ENCODE assay signal across 8 mouse cellular contexts in genomic region chr7:101302691-101303090, GRCm38 (mm10). TPM values are rescaled to one million over a fixed set of nuclear protein-coding genes. Genes with fewer than 3 reads are reported as not detected.
DNase-seq lines count a peak whose midpoint lies in the region; ATAC-seq and TF ChIP-seq lines count a peak whose summit lies in the region.

No protein-coding gene starts in this region.

- 0 out of 2 replicates have a peak overlapping the region, but pooled peaks have one; percentile 70 for H3K27ac ChIP-seq in kidney, embryonic 15.5 days
- H3K27ac ChIP-seq in embryonic facial prominence, embryonic 11.5 days (replicated peaks; ENCODE audit: low read depth, low read length) = no peak overlapping the region
- H3K27ac ChIP-seq in hindbrain, postnatal 0 days = peak overlapping the region; percentile 69; the same call in 1 of the 2 replicates
- no peak overlapping the region for H3K27ac ChIP-seq in midbrain, postnatal 0 days (ENCODE audit: low read depth, low read length)

- H3K27me3 ChIP-seq in kidney, embryonic 15.5 days = peaks cover 22% of the 10 kb centered on the region
- peaks cover 8% of the 10 kb centered on the region; the same call in 1 of the 2 replicates for H3K27me3 ChIP-seq in embryonic facial prominence, embryonic 11.5 days (ENCODE audit: control insufficient read depth, insufficient read depth, low read length)
- no peaks in the 10 kb centered on the region for H3K27me3 ChIP-seq in hindbrain, postnatal 0 days (ENCODE audit: insufficient read depth, low read length)
- H3K27me3 ChIP-seq in midbrain, postnatal 0 days (ENCODE audit: insufficient read depth, low read length) = peaks cover 3% of the 10 kb centered on the region; the same call in 1 of the 2 replicates

- peak overlapping the region; percentile 64 for H3K4me3 ChIP-seq in kidney, embryonic 15.5 days (replicated peaks)
- H3K4me3 ChIP-seq in embryonic facial prominence, embryonic 11.5 days (ENCODE audit: low read depth, low read length) = peak overlapping the region; percentile 66; the same call in 1 of the 2 replicates
- H3K4me3 ChIP-seq in hindbrain, postnatal 0 days (ENCODE audit: low read length) = peak overlapping the region; percentile 73
- peak overlapping the region; percentile 55 for H3K4me3 ChIP-seq in midbrain, postnatal 0 days (ENCODE audit: low read depth, low read length)

- no peak for ATAC-seq in kidney, embryonic 15.5 days (replicated peaks; ENCODE audit: low FRiP score)
- ATAC-seq in embryonic facial prominence, embryonic 11.5 days (replicated peaks; ENCODE audit: insufficient number of reproducible peaks, low FRiP score, low TSS enrichment, low read depth) = no peak
- ATAC-seq in hindbrain, postnatal 0 days = no peak
- no peak for ATAC-seq in midbrain, postnatal 0 days (ENCODE audit: low FRiP score)

- no peak for TF ChIP-seq CTCF in hindbrain, postnatal 0 days (IDR thresholded peaks at IDR 0.05; ENCODE audit: low read depth)
- TF ChIP-seq CTCF in midbrain, postnatal 0 days (IDR thresholded peaks at IDR 0.05) = no peak

- no peaks in the 10 kb centered on the region for H3K9me3 ChIP-seq in kidney, embryonic 15.5 days (replicated peaks)
- H3K9me3 ChIP-seq in embryonic facial prominence, embryonic 11.5 days (replicated peaks; ENCODE audit: control insufficient read depth, low read length) = no peaks in the 10 kb centered on the region
- no peaks in the 10 kb centered on the region for H3K9me3 ChIP-seq in hindbrain, postnatal 0 days (ENCODE audit: low read length)
- no peaks in the 10 kb centered on the region for H3K9me3 ChIP-seq in midbrain, postnatal 0 days (ENCODE audit: low read length)

- H3K36me3 ChIP-seq in kidney, embryonic 15.5 days = no peaks in the 10 kb centered on the region
- H3K36me3 ChIP-seq in embryonic facial prominence, embryonic 11.5 days (replicated peaks; ENCODE audit: control insufficient read depth, insufficient read depth, low read depth, low read length) = no peaks in the 10 kb centered on the region
- H3K36me3 ChIP-seq in hindbrain, postnatal 0 days (ENCODE audit: insufficient read depth, low read length) = no peaks in the 10 kb centered on the region
- H3K36me3 ChIP-seq in midbrain, postnatal 0 days (ENCODE audit: insufficient read depth, low read length) = no peaks in the 10 kb centered on the region

- H3K4me2 ChIP-seq in kidney, embryonic 15.5 days = peak overlapping the region; percentile 86
- peak overlapping the region; percentile 84 for H3K4me2 ChIP-seq in embryonic facial prominence, embryonic 11.5 days (ENCODE audit: low read depth, low read length)
- H3K4me2 ChIP-seq in hindbrain, postnatal 0 days (ENCODE audit: low read depth, low read length) = peak overlapping the region; percentile 82
- peak overlapping the region; percentile 92 for H3K4me2 ChIP-seq in midbrain, postnatal 0 days (ENCODE audit: low read depth, low read length, poor library complexity, severe bottlenecking)

- DNase-seq in kidney, postnatal 25 days = no peak
- DNase-seq in embryonic facial prominence, embryonic 11.5 days (ENCODE audit: low spot score) = no peak
- no peak for DNase-seq in hindbrain, postnatal 0 days (ENCODE audit: low spot score)
- no peak for DNase-seq in midbrain, postnatal 0 days (ENCODE audit: low spot score)
- no peak for DNase-seq in cerebellum, postnatal 10 days
- no peak for DNase-seq in adrenal gland, postnatal 36 days
- DNase-seq in adrenal gland, adult 8-10 months = no peak

- peak overlapping the region; percentile 50; the same call in 1 of the 2 replicates for H3K9ac ChIP-seq in kidney, embryonic 15.5 days
- no peak overlapping the region for H3K9ac ChIP-seq in embryonic facial prominence, embryonic 11.5 days (replicated peaks; ENCODE audit: low read length)
- H3K9ac ChIP-seq in hindbrain, postnatal 0 days (replicated peaks; ENCODE audit: low read length) = peak overlapping the region; percentile 60
- peak overlapping the region; percentile 57; the same call in 1 of the 2 replicates for H3K9ac ChIP-seq in midbrain, postnatal 0 days (replicated peaks; ENCODE audit: low read length, poor library complexity, severe bottlenecking)

- WGBS in kidney, embryonic 15.5 days = 26% methylated on average over 7 of the region's 7 CpGs
- 23% methylated on average over 7 of the region's 7 CpGs for WGBS in embryonic facial prominence, embryonic 11.5 days
- WGBS in hindbrain, postnatal 0 days = 23% methylated on average over 7 of the region's 7 CpGs
- whole genome bisulfite sequencing in midbrain, postnatal 0 days = 22% methylated on average over 7 of the region's 7 CpGs

- peaks cover 23% of the 10 kb centered on the region for H3K4me1 ChIP-seq in kidney, embryonic 15.5 days
- H3K4me1 ChIP-seq in embryonic facial prominence, embryonic 11.5 days (ENCODE audit: control insufficient read depth, insufficient read depth, low read length) = no peaks in the 10 kb centered on the region; the same call in 1 of the 2 replicates
- no peaks in the 10 kb centered on the region for H3K4me1 ChIP-seq in hindbrain, postnatal 0 days (ENCODE audit: insufficient read depth, low read length)
- 0 out of 2 replicates have a peak, but pooled peaks cover 4% of the 10 kb centered on the region for H3K4me1 ChIP-seq in midbrain, postnatal 0 days (ENCODE audit: insufficient read depth, low read length)

RNA-seq across cellular contexts. Expression of gene Atg16l2, which starts 0.6 kb away (rescaled TPM):
- polyA plus RNA-seq in kidney, embryonic 15.5 days (2015; fragmentation: Nextera tagmentation; extraction: Ambion mirVana) = 17.4 and 18.5 TPM in 2 replicates
- 7.2 and 7.3 TPM in 2 replicates for polyA plus RNA-seq in embryonic facial prominence, embryonic 11.5 days (2014; fragmentation: Nextera tagmentation; extraction: Ambion mirVana)
- total RNA-seq in hindbrain, postnatal 0 days (2014; rRNA removed) = 16.9 and 49.3 TPM in 2 replicates
- polyA plus RNA-seq in hindbrain, postnatal 0 days (2015; fragmentation: Nextera tagmentation; extraction: Ambion mirVana) = 18.8 and 20.6 TPM in 2 replicates
- total RNA-seq in midbrain, postnatal 0 days (2014; rRNA removed) = 17.0 and 31.5 TPM in 2 replicates
- polyA plus RNA-seq in midbrain, postnatal 0 days (2015; fragmentation: Nextera tagmentation; extraction: Ambion mirVana) = 22.4 and 22.6 TPM in 2 replicates
- total RNA-seq in adrenal gland, postnatal 36 days (2021) = 10 to 100 TPM; 14.6 to 34.6 TPM
- 10 to 100 TPM; 20.8 to 49.8 (median 33.4) TPM for total RNA-seq in adrenal gland, adult 8-10 months (2022)

RNA-seq across cellular contexts. Expression of gene Stard10, which starts 14.2 kb away (rescaled TPM):
- polyA plus RNA-seq in kidney, embryonic 15.5 days (2015; fragmentation: Nextera tagmentation; extraction: Ambion mirVana) = 55.4 and 58.5 TPM in 2 replicates
- polyA plus RNA-seq in embryonic facial prominence, embryonic 11.5 days (2014; fragmentation: Nextera tagmentation; extraction: Ambion mirVana) = 13.5 and 15.6 TPM in 2 replicates
- total RNA-seq in hindbrain, postnatal 0 days (2014; rRNA removed) = 39.3 and 53.4 TPM in 2 replicates
- polyA plus RNA-seq in hindbrain, postnatal 0 days (2015; fragmentation: Nextera tagmentation; extraction: Ambion mirVana) = 17.2 and 20.1 TPM in 2 replicates
- total RNA-seq in midbrain, postnatal 0 days (2014; rRNA removed) = 21.5 and 47.7 TPM in 2 replicates
- 11.0 and 12.1 TPM in 2 replicates for polyA plus RNA-seq in midbrain, postnatal 0 days (2015; fragmentation: Nextera tagmentation; extraction: Ambion mirVana)
- 10 to 100 TPM; 22.5 to 60.5 TPM for total RNA-seq in adrenal gland, postnatal 36 days (2021)
- 100 to 1,000 TPM in 2 of 4 experiments, 10 to 100 TPM in 2; 39.3 to 195 (median 109) TPM for total RNA-seq in adrenal gland, adult 8-10 months (2022)

RNA-seq across cellular contexts. Expression of gene Arap1, which starts 45.2 kb away (rescaled TPM):
- 78.9 and 97.1 TPM in 2 replicates for polyA plus RNA-seq in kidney, embryonic 15.5 days (2015; fragmentation: Nextera tagmentation; extraction: Ambion mirVana)
- 13.5 and 14.1 TPM in 2 replicates for polyA plus RNA-seq in embryonic facial prominence, embryonic 11.5 days (2014; fragmentation: Nextera tagmentation; extraction: Ambion mirVana)
- 19.2 and 44.0 TPM in 2 replicates for total RNA-seq in hindbrain, postnatal 0 days (2014; rRNA removed)
- 9.2 and 10.5 TPM in 2 replicates for polyA plus RNA-seq in hindbrain, postnatal 0 days (2015; fragmentation: Nextera tagmentation; extraction: Ambion mirVana)
- total RNA-seq in midbrain, postnatal 0 days (2014; rRNA removed) = 12.3 and 30.0 TPM in 2 replicates
- polyA plus RNA-seq in midbrain, postnatal 0 days (2015; fragmentation: Nextera tagmentation; extraction: Ambion mirVana) = 6.9 and 8.9 TPM in 2 replicates
- 10 to 100 TPM; 30.0 to 35.4 TPM for total RNA-seq in adrenal gland, postnatal 36 days (2021)
- 10 to 100 TPM; 34.8 to 67.7 (median 49.6) TPM for total RNA-seq in adrenal gland, adult 8-10 months (2022)

Comparison
In these comparisons a context has a peak if more than half of its experiments do, and no peak if none do; other contexts are left out.
1. H3K27ac ChIP-seq: peak in kidney, embryonic 15.5 days (single experiment) and hindbrain, postnatal 0 days (single experiment); none in embryonic facial prominence, embryonic 11.5 days (single experiment) and midbrain, postnatal 0 days (single experiment).
2. Peak in every context shown above with its lines, with median percentiles within 50 percentile points of each other: H3K4me2 ChIP-seq and H3K4me3 ChIP-seq.